In genomic region chr5:120568336-120568768, GRCm38 (mm10) we compare ENCODE assay signal across 11 mouse cellular contexts. TPM values are rescaled to one million over a fixed set of nuclear protein-coding genes. Genes with fewer than 3 reads are reported as not detected.
DNase-seq lines count a peak whose midpoint lies in the region; ATAC-seq lines count a peak whose summit lies in the region.
"Had no signal": no experiment of that assay in that cellular context is flagged by ENCODE, and none has a peak within 500 bp of the region (broad histone marks: within the 10 kb centered on the region; RNA-seq: fewer than 3 reads in every experiment).

No protein-coding gene starts in this region.

- no peak for ATAC-seq in heart, embryonic 11.5 days (replicated peaks; ENCODE audit: insufficient number of reproducible peaks, low FRiP score, low TSS enrichment)
- no peak for ATAC-seq in embryonic facial prominence, embryonic 13.5 days (ENCODE audit: insufficient number of reproducible peaks, insufficient read depth, low FRiP score, low TSS enrichment, low read depth)
- no peak for ATAC-seq in limb, embryonic 11.5 days (ENCODE audit: insufficient number of reproducible peaks, low FRiP score, low TSS enrichment, low read depth)
- no peak for ATAC-seq in monocyte, adult 5-6 weeks (replicated peaks; ENCODE audit: insufficient number of reproducible peaks, low FRiP score, low TSS enrichment, poor library complexity, severe bottlenecking)

- peaks cover 59% of the 10 kb centered on the region for H3K4me1 ChIP-seq in heart, embryonic 11.5 days (ENCODE audit: control insufficient read depth, insufficient read depth, low read length)
- peaks cover 78% of the 10 kb centered on the region for H3K4me1 ChIP-seq in embryonic facial prominence, embryonic 13.5 days
- H3K4me1 ChIP-seq in limb, embryonic 11.5 days (ENCODE audit: control insufficient read depth, insufficient read depth, low read length): peaks cover 66% of the 10 kb centered on the region

- 63% methylated on average over 9 of the region's 9 CpGs for WGBS in heart, embryonic 11.5 days (ENCODE audit: insufficient replicate concordance)
- 56% methylated on average over 9 of the region's 9 CpGs for WGBS in embryonic facial prominence, embryonic 13.5 days
- 30% methylated on average over 9 of the region's 9 CpGs for WGBS in limb, embryonic 11.5 days

- peak; percentile 91 for DNase-seq in heart, adult 11 months
- DNase-seq in adipocyte (ENCODE audit: low spot score): peak; percentile 70
- DNase-seq in limb, embryonic 11.5 days (ENCODE audit: low spot score): no peak
- DNase-seq in urinary bladder, postnatal 25 days (ENCODE audit: low spot score): no peak
- no peak for DNase-seq in B cell, adult 2 months
- DNase-seq: lung, postnatal 14 days; spleen, adult 18-20 months had no signal

- H3K4me3 ChIP-seq in heart, embryonic 11.5 days (ENCODE audit: low read depth, low read length): no peak overlapping the region
- H3K4me3 ChIP-seq in embryonic facial prominence, embryonic 13.5 days: no peak overlapping the region
- no peak overlapping the region for H3K4me3 ChIP-seq in limb, embryonic 11.5 days (ENCODE audit: low read depth, low read length)

- no peak overlapping the region for H3K4me2 ChIP-seq in heart, embryonic 11.5 days
- peak overlapping the region; percentile 29 for H3K4me2 ChIP-seq in embryonic facial prominence, embryonic 13.5 days
- H3K4me2 ChIP-seq in limb, embryonic 11.5 days (ENCODE audit: low read depth, severe bottlenecking): no peak overlapping the region

- H3K27me3 ChIP-seq in heart, embryonic 11.5 days (ENCODE audit: control insufficient read depth, insufficient read depth, low read length): no peaks in the 10 kb centered on the region
- no peaks in the 10 kb centered on the region for H3K27me3 ChIP-seq in embryonic facial prominence, embryonic 13.5 days
- no peaks in the 10 kb centered on the region for H3K27me3 ChIP-seq in limb, embryonic 11.5 days (ENCODE audit: control insufficient read depth, insufficient read depth, low read length)
- H3K27me3 ChIP-seq: CH12.LX had no signal

- no peak overlapping the region for H3K27ac ChIP-seq in heart, embryonic 11.5 days (ENCODE audit: low read depth, low read length)
- peak overlapping the region; percentile 94 for H3K27ac ChIP-seq in embryonic facial prominence, embryonic 13.5 days
- H3K27ac ChIP-seq in limb, embryonic 11.5 days (replicated peaks; ENCODE audit: low read depth, low read length): peak overlapping the region; percentile 85

- H3K9ac ChIP-seq in heart, embryonic 11.5 days (ENCODE audit: low read depth, low read length): no peak overlapping the region
- peak overlapping the region; percentile 33; the same call in 1 of the 2 replicates for H3K9ac ChIP-seq in embryonic facial prominence, embryonic 13.5 days
- no peak overlapping the region for H3K9ac ChIP-seq in limb, embryonic 11.5 days (ENCODE audit: low read length)

- no peaks in the 10 kb centered on the region for H3K9me3 ChIP-seq in heart, embryonic 11.5 days (replicated peaks; ENCODE audit: control insufficient read depth, low read length)
- H3K9me3 ChIP-seq in embryonic facial prominence, embryonic 13.5 days: no peaks in the 10 kb centered on the region
- H3K9me3 ChIP-seq in limb, embryonic 11.5 days (ENCODE audit: control insufficient read depth, low read length): no peaks in the 10 kb centered on the region

- no peaks in the 10 kb centered on the region for H3K36me3 ChIP-seq in heart, embryonic 11.5 days (ENCODE audit: control insufficient read depth, insufficient read depth, low read length)
- 0 out of 2 replicates have a peak, but pooled peaks cover 3% of the 10 kb centered on the region for H3K36me3 ChIP-seq in embryonic facial prominence, embryonic 13.5 days
- H3K36me3 ChIP-seq in limb, embryonic 11.5 days (ENCODE audit: control insufficient read depth, insufficient read depth, low read length): no peaks in the 10 kb centered on the region

RNA-seq across cellular contexts. Expression of gene Tpcn1, which starts 20.1 kb away (rescaled TPM):
- polyA plus RNA-seq in heart, embryonic 11.5 days (2014; fragmentation: Nextera tagmentation; extraction: Ambion mirVana): 18.1 and 19.1 TPM in 2 replicates
- 21.0 and 22.3 TPM in 2 replicates for polyA plus RNA-seq in embryonic facial prominence, embryonic 13.5 days (2015; fragmentation: Nextera tagmentation; extraction: Ambion mirVana)
- 13.9 and 15.2 TPM in 2 replicates for polyA plus RNA-seq in limb, embryonic 11.5 days (2014; fragmentation: Nextera tagmentation; extraction: Ambion mirVana)
- total RNA-seq in monocyte, adult 5-6 weeks (2017): 8.1 to 8.8 TPM (median 8.5 TPM) in 3 replicates

RNA-seq across cellular contexts. Expression of gene Iqcd, which starts 20.5 kb away (rescaled TPM):
- polyA plus RNA-seq in heart, embryonic 11.5 days (2014; fragmentation: Nextera tagmentation; extraction: Ambion mirVana): 0.18 and 0.54 TPM in 2 replicates
- polyA plus RNA-seq in embryonic facial prominence, embryonic 13.5 days (2015; fragmentation: Nextera tagmentation; extraction: Ambion mirVana): 0.60 and 0.80 TPM in 2 replicates
- 0.27 and 0.40 TPM in 2 replicates for polyA plus RNA-seq in limb, embryonic 11.5 days (2014; fragmentation: Nextera tagmentation; extraction: Ambion mirVana)
- total RNA-seq in monocyte, adult 5-6 weeks (2017): 0.57 TPM in 1 of 3 replicates, not detected in the others

RNA-seq across cellular contexts. Expression of gene Rita1, which starts 44.0 kb away (rescaled TPM):
- polyA plus RNA-seq in heart, embryonic 11.5 days (2014; fragmentation: Nextera tagmentation; extraction: Ambion mirVana): 5.6 and 7.9 TPM in 2 replicates
- polyA plus RNA-seq in embryonic facial prominence, embryonic 13.5 days (2015; fragmentation: Nextera tagmentation; extraction: Ambion mirVana): 16.2 and 17.6 TPM in 2 replicates
- polyA plus RNA-seq in limb, embryonic 11.5 days (2014; fragmentation: Nextera tagmentation; extraction: Ambion mirVana): 11.6 and 13.5 TPM in 2 replicates
- 0.43 to 4.0 TPM (median 1.1 TPM) in 3 replicates for total RNA-seq in monocyte, adult 5-6 weeks (2017)

RNA-seq across cellular contexts. Expression of gene Ddx54, which starts 44.2 kb away (rescaled TPM):
- 22.2 and 23.5 TPM in 2 replicates for polyA plus RNA-seq in heart, embryonic 11.5 days (2014; fragmentation: Nextera tagmentation; extraction: Ambion mirVana)
- polyA plus RNA-seq in embryonic facial prominence, embryonic 13.5 days (2015; fragmentation: Nextera tagmentation; extraction: Ambion mirVana): 45.6 and 46.8 TPM in 2 replicates
- 33.1 and 33.5 TPM in 2 replicates for polyA plus RNA-seq in limb, embryonic 11.5 days (2014; fragmentation: Nextera tagmentation; extraction: Ambion mirVana)
- 42.2 to 59.5 TPM (median 55.9 TPM) in 3 replicates for total RNA-seq in monocyte, adult 5-6 weeks (2017)

RNA-seq across cellular contexts. Expression of gene Slc8b1, which starts 57.4 kb away (rescaled TPM):
- 1.6 and 2.1 TPM in 2 replicates for polyA plus RNA-seq in heart, embryonic 11.5 days (2014; fragmentation: Nextera tagmentation; extraction: Ambion mirVana)
- 5.0 and 5.9 TPM in 2 replicates for polyA plus RNA-seq in embryonic facial prominence, embryonic 13.5 days (2015; fragmentation: Nextera tagmentation; extraction: Ambion mirVana)
- polyA plus RNA-seq in limb, embryonic 11.5 days (2014; fragmentation: Nextera tagmentation; extraction: Ambion mirVana): 1.6 and 2.7 TPM in 2 replicates
- total RNA-seq in monocyte, adult 5-6 weeks (2017): 72.9 to 104 TPM (median 90.4 TPM) in 3 replicates

Comparison
In these comparisons a context has a peak if more than half of its experiments do, and no peak if none do; other contexts are left out.
1. DNase-seq: peak in heart, adult 11 months (single experiment) and adipocyte (single experiment); none in limb, embryonic 11.5 days (single experiment), urinary bladder, postnatal 25 days (single experiment) and B cell, adult 2 months (0 of 2).